Mouse (Mus musculus) limb, embryonic 11.5 days (tissue): ENCODE measurements around the gene Nav3. TPM values are rescaled to one million over a fixed set of nuclear protein-coding genes. Genes with fewer than 3 reads are reported as not detected.

Source experiments
- ATAC-seq: fragments of 200-750 bp; cut with Nextera tagmentation; 2 replicates; pipeline ENCODE4 v1.8.0; 2017; ENCODE audit warnings: low read depth; ENCODE audit not compliant: insufficient number of reproducible peaks, low FRiP score, low TSS enrichment
- DNase-seq: peaks from one replicate; pipeline ENCODE4 v3.0.0-alpha.2; 2015; ENCODE audit warnings: low spot score
- H3K27ac ChIP-seq: fragments of 300-500 bp; sonication (generic); replicated peaks from 2 replicates; pipeline ENCODE4 v1.5.1; 2014; ENCODE audit warnings: low read depth, mild to moderate bottlenecking, low read length
- H3K27me3 ChIP-seq: fragments of 300-500 bp; sonication (generic); 2 replicates; pipeline ENCODE4 v1.6.1; 2014; ENCODE audit warnings: mild to moderate bottlenecking, low read length, mixed read lengths; ENCODE audit not compliant: control insufficient read depth, insufficient read depth
- H3K36me3 ChIP-seq: fragments of 300-500 bp; sonication (generic); 2 replicates; pipeline ENCODE4 v1.6.1; 2014; ENCODE audit warnings: mild to moderate bottlenecking, low read length, moderate library complexity, mixed read lengths; ENCODE audit not compliant: control insufficient read depth, insufficient read depth
- H3K4me1 ChIP-seq: fragments of 300-500 bp; sonication (generic); 2 replicates; pipeline ENCODE4 v1.6.1; 2014; ENCODE audit warnings: low read length, mixed read lengths; ENCODE audit not compliant: control insufficient read depth, insufficient read depth
- H3K4me2 ChIP-seq: fragments of 300-500 bp; sonication (generic); 2 replicates; pipeline ENCODE4 v1.6.1; 2014; ENCODE audit warnings: low read depth, mild to moderate bottlenecking, moderate library complexity; ENCODE audit not compliant: severe bottlenecking
- H3K4me3 ChIP-seq: fragments of 300-500 bp; sonication (generic); 2 replicates; pipeline ENCODE4 v1.5.1; 2014; ENCODE audit warnings: low read depth, low read length
- H3K9ac ChIP-seq: fragments of 300-500 bp; sonication (generic); 2 replicates; pipeline ENCODE4 v1.6.1; 2014; ENCODE audit warnings: mild to moderate bottlenecking, low read length
- H3K9me3 ChIP-seq: fragments of 300-500 bp; sonication (generic); 2 replicates; pipeline ENCODE4 v1.6.1; 2016; ENCODE audit warnings: low read length; ENCODE audit not compliant: control insufficient read depth
- WGBS: fragments of 180-500 bp; shearing (Covaris S2); extraction: QIAGEN DNeasy Blood & Tissue Kit; methylation state at CpG from one replicate; pipeline ENCODE4 v1.1.7; 2014; 5-methylcytosine and 5-hydroxymethylcytosine counted together
- polyA plus RNA-seq: library from polyadenylated mRNA; unstranded; fragments of >200 nt; fragmentation: Nextera tagmentation; extraction: Ambion mirVana; gene quantifications from 2 replicates; pipeline ENCODE4 v1.2.1, GENCODE M21; 2014

The Nav3 gene
- polyA plus RNA-seq, 1 experiment from 2014 or later = 1.8 TPM

DNA sequence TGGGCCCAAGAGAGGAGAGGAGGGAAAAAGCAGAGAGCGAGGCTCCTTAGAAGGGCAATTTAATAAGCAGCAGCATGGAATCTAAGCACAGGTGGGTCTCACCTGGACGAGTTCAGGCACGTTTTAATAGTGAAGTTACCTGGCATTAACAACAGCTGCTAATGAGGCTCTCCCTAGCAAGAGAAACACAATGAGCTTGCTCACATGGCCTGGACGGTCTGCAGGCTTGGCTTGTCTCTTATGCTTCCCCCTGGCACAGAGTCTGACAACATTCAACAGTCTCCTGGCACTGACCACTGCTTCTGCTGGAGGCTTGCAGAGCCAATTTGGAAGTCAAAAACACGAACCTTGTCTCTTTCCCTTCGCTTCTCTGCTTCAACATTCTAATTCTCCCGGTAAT is 804.5 kb downstream of the Nav3 start:
- Histone ChIP-seq H3K27me3 (no peaks in the 10 kb centered on the region), H3K4me3 (no peak overlapping the region), H3K36me3 (no peaks in the 10 kb centered on the region), H3K9me3 (no peaks in the 10 kb centered on the region), H3K27ac (no peak overlapping the region), H3K9ac (no peak overlapping the region), H3K4me2 (no peak overlapping the region), H3K4me1 (no peaks in the 10 kb centered on the region)
- no peak for DNase-seq
- 72% methylated on average over 7 of the region's 7 CpGs for WGBS
- ATAC-seq = no peak

DNA sequence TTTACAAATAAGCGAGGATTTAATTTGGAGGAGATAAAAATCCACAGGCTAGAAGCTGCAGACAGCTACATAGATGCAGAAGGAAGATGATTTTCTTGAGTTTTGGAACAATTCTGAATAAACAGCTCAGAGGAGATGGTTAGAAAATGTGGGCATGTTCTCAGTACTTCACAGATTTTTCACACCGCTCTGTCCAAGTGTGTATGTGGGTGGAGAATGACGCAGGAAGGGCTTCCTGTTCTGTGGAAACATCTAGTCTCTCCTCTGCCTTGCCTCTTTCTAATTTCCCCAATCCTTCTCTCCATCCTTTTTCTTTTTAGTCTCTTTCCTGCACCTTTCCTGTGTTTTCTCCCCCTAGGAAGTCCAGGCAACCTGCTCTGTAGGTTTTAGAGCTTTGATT is 812.4 kb downstream of the Nav3 start:
- DNase-seq (no peak), ATAC-seq (no peak)
- Histone ChIP-seq H3K4me3 (no peak overlapping the region), H3K9me3 (no peaks in the 10 kb centered on the region), H3K9ac (no peak overlapping the region), H3K27me3 (no peaks in the 10 kb centered on the region), H3K36me3 (no peaks in the 10 kb centered on the region), H3K4me1 (no peaks in the 10 kb centered on the region), H3K4me2 (no peak overlapping the region), H3K27ac (no peak overlapping the region)
- WGBS = 84% methylated on average over 3 of the region's 3 CpGs

DNA sequence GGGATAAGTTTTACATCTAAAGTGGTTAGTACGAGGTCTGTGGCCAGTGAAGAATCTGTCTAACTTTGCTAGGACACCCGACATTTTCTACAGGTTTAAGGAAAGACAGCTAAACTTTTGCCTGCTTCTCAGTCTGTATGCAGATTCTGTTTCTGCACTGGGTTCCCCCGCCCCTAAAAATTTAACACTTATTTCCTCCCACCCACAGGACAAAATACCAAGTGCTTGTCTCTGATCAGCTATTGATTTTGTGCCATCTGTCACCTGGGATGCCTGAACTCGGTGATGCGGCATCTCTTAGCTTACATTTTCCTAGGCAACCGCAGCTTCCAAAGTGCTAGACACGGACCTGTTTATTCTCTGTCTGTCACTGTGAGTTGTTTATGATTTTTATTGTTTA is 814.2 kb downstream of the Nav3 start:
- H3K27ac ChIP-seq = no peak overlapping the region
- no peak overlapping the region for H3K4me3 ChIP-seq
- no peak for ATAC-seq
- H3K36me3 ChIP-seq = no peaks in the 10 kb centered on the region
- no peak overlapping the region for H3K9ac ChIP-seq
- H3K9me3 ChIP-seq = no peaks in the 10 kb centered on the region
- 90% methylated on average over 7 of the region's 7 CpGs for WGBS
- H3K27me3 ChIP-seq = no peaks in the 10 kb centered on the region
- no peak overlapping the region for H3K4me2 ChIP-seq
- no peaks in the 10 kb centered on the region for H3K4me1 ChIP-seq
- no peak for DNase-seq

DNA sequence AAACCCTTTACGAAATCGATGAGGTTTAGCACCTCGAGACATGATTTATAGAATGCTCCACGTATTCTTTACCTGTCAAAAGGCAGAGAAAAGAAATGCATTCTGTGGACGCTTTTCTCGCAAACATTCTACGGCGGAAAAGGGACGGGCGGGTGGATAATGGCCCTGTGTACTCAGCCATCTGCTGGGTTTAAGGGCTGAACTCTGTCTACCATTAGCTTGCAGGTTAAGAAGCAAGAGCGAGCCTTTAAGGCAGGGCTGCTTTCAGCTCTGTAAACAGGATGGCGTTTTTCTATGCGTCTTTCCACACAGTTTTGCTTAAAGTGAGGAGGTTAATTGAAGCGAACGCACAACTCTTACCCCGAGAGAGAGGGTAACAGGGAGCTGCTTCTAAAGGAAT is 818.3 kb downstream of the Nav3 start:
- H3K27me3 ChIP-seq = no peaks in the 10 kb centered on the region
- WGBS = 80% methylated on average over 16 of the region's 16 CpGs
- no peak for ATAC-seq

More for the DNA sequence above, 818.3 kb downstream of the Nav3 start:
- H3K4me1 ChIP-seq = no peaks in the 10 kb centered on the region
- H3K36me3 ChIP-seq = no peaks in the 10 kb centered on the region
- H3K4me3 ChIP-seq = no peak overlapping the region
- H3K27ac ChIP-seq = no peak overlapping the region
- H3K4me2 ChIP-seq = no peak overlapping the region
- no peak for DNase-seq
- H3K9ac ChIP-seq = no peak overlapping the region
- no peaks in the 10 kb centered on the region for H3K9me3 ChIP-seq
